Mouse (Mus musculus) ES-E14 (cell line): Measurements from ENCODE around the gene Zfp628. TPM values are rescaled to one million over a fixed set of nuclear protein-coding genes. Genes with fewer than 3 reads are reported as not detected.

Source experiments
- DNase-seq: peaks from one replicate; pipeline ENCODE4 v3.0.0-alpha.2; 2013; ENCODE audit warnings: low read depth, low spot score
- H3K27ac ChIP-seq: 2 replicates; pipeline ENCODE4 v1.5.1; 2012; ENCODE audit warnings: low read depth, mild to moderate bottlenecking, low read length, moderate library complexity, mixed read lengths; ENCODE audit not compliant: poor library complexity, insufficient read depth, severe bottlenecking
- H3K36me3 ChIP-seq: 2 replicates; pipeline ENCODE4 v1.6.1; 2012; ENCODE audit warnings: mild to moderate bottlenecking, low read length, moderate library complexity, mixed read lengths; ENCODE audit not compliant: control insufficient read depth, poor library complexity, insufficient read depth, severe bottlenecking
- H3K4me1 ChIP-seq, 2 experiments: fragments of 150-350 bp in 1 of 2; sonication (generic) in 1 of 2; 2 replicates each; pipeline ENCODE4 v1.6.1; 2012; ENCODE audit warnings: low read length in 2 of 2, mild to moderate bottlenecking in 1 of 2, mixed read lengths in 1 of 2; ENCODE audit not compliant: control insufficient read depth in 2 of 2, insufficient read depth in 2 of 2, poor library complexity in 1 of 2
- H3K4me3 ChIP-seq, 2 experiments: fragments of 150-350 bp in 1 of 2; sonication (generic) in 1 of 2; 2 replicates each; pipeline ENCODE4 v1.5.1; 2012; ENCODE audit warnings: low read length in 2 of 2, low read depth in 1 of 2, mild to moderate bottlenecking in 1 of 2, mixed read lengths in 1 of 2; ENCODE audit not compliant: insufficient read depth in 1 of 2, poor library complexity in 1 of 2, severe bottlenecking in 1 of 2
- H3K9ac ChIP-seq: 2 replicates; pipeline ENCODE4 v1.6.1; 2012; ENCODE audit warnings: low read depth, mild to moderate bottlenecking, low read length, mixed read lengths; ENCODE audit not compliant: poor library complexity, insufficient read depth, severe bottlenecking
- H3K9me3 ChIP-seq: fragments of 150-350 bp; sonication (generic); 2 replicates; pipeline ENCODE4 v1.6.1; 2012; ENCODE audit warnings: low read depth, mild to moderate bottlenecking, low read length; ENCODE audit not compliant: control insufficient read depth, insufficient read depth
- CHD2 ChIP-seq: IDR thresholded peaks from 2 replicates; pipeline ENCODE4 v1.6.1; 2014; ENCODE audit warnings: mild to moderate bottlenecking, low read depth, low read length, inconsistent platforms
- HCFC1 ChIP-seq: IDR thresholded peaks from 2 replicates; pipeline ENCODE4 v1.6.1; 2012; ENCODE audit warnings: low read length, inconsistent platforms, borderline replicate concordance; ENCODE audit not compliant: insufficient read depth
- MAFK ChIP-seq: IDR thresholded peaks from 2 replicates; pipeline ENCODE4 v1.6.1; 2014; ENCODE audit warnings: mild to moderate bottlenecking, low read depth, low read length, inconsistent platforms; ENCODE audit not compliant: insufficient read depth
- ZC3H11A ChIP-seq: IDR thresholded peaks from 2 replicates; pipeline ENCODE4 v1.6.1; 2012; ENCODE audit warnings: low read depth, mild to moderate bottlenecking, inconsistent platforms, low read length, borderline replicate concordance
- ZNF384 ChIP-seq: IDR thresholded peaks from 2 replicates; pipeline ENCODE4 v1.6.1; 2012; ENCODE audit warnings: low read depth, low read length, inconsistent platforms
- in situ Hi-C, 2 experiments: fragments of 600-800 bp; cut with MboI; formaldehyde crosslinking; loops; one replicate each; pipeline ENCODE4 v1.15.1; 2025; ENCODE audit warnings: low sequenced_read_pairs in 2 of 2, inconsistent platforms in 1 of 2; ENCODE audit not compliant: unreplicated experiment in 2 of 2
- total RNA-seq: library from RNA; depleted of rRNA; stranded (reverse); fragments of 300-350 nt; gene quantifications from 2 replicates; pipeline ENCODE4 v1.2.3, GENCODE M21; 2012

The Zfp628 gene
- total RNA-seq, 1 experiment = 4.0 TPM

GRCm38 (mm10) chr7:4895186-4895585, 19.8 kb upstream of the Zfp628 start:
- H3K9me3 ChIP-seq = no peaks in the 10 kb centered on the region
- peak overlapping the region; percentile 56; the same call in 1 of the 2 replicates for H3K27ac ChIP-seq

GRCm38 (mm10) chr7:4898851-4899648, 16.0 kb upstream of the Zfp628 start:
- peak overlapping the region; percentile 47 to 59 for H3K4me3 ChIP-seq
- peaks cover 8 to 36% of the 10 kb centered on the region in 2 experiments for H3K4me1 ChIP-seq
- peak overlapping the region; percentile 68; the same call in 1 of the 2 replicates for H3K27ac ChIP-seq
- no peak for DNase-seq
- H3K36me3 ChIP-seq = peaks cover 3% of the 10 kb centered on the region; the same call in 1 of the 2 replicates
- in situ Hi-C loops = no loop called here
- H3K9me3 ChIP-seq = no peaks in the 10 kb centered on the region
- no peak for TF ChIP-seq ZC3H11A
- no peak for TF ChIP-seq HCFC1
- TF ChIP-seq CHD2 = no peak
- no peak for TF ChIP-seq ZNF384
- no peak for TF ChIP-seq MAFK
- peak overlapping the region; percentile 69 for H3K9ac ChIP-seq

More at GRCm38 (mm10) chr7:4895186-4895585, 19.8 kb upstream of the Zfp628 start:
- TF ChIP-seq HCFC1 = no peak
- DNase-seq = no peak
- Histone ChIP-seq H3K36me3 (no peaks in the 10 kb centered on the region; the same call in 1 of the 2 replicates), H3K4me3 (peak overlapping the region in 1 of 2 experiments; percentile 8; a peak in 1 of 4 replicates), H3K9ac (peak overlapping the region; percentile 51; the same call in 1 of the 2 replicates), H3K4me1 (peaks cover 7 to 36% of the 10 kb centered on the region in 2 experiments)
- in situ Hi-C loops = no loop called here

GRCm38 (mm10) chr7:4899649-4900522, 15.1 kb upstream of the Zfp628 start:
- peak overlapping the region; percentile 80; the same call in 1 of the 2 replicates for H3K27ac ChIP-seq
- peaks cover 6 to 30% of the 10 kb centered on the region in 2 experiments; a peak in 3 of 4 replicates for H3K4me1 ChIP-seq
- H3K4me3 ChIP-seq = peak overlapping the region; percentile 47 to 59
- no peak for TF ChIP-seq MAFK
- TF ChIP-seq CHD2 = no peak
- no peak for TF ChIP-seq ZNF384
- no peak for TF ChIP-seq ZC3H11A
- no peak for TF ChIP-seq HCFC1
- DNase-seq = no peak
- peak overlapping the region; percentile 69; the same call in 1 of the 2 replicates for H3K9ac ChIP-seq
- in situ Hi-C loops = no loop called here
- H3K9me3 ChIP-seq = no peaks in the 10 kb centered on the region
- 0 out of 2 replicates have a peak, but pooled peaks cover 3% of the 10 kb centered on the region for H3K36me3 ChIP-seq

- peak overlapping the region; percentile 8 to 59; a peak in 2 of 4 replicates for H3K4me3 ChIP-seq
- H3K9ac ChIP-seq = peak overlapping the region; percentile 28; the same call in 1 of the 2 replicates
- H3K4me1 ChIP-seq = peaks cover 6 to 27% of the 10 kb centered on the region in 2 experiments; a peak in 3 of 4 replicates
- TF ChIP-seq ZNF384 (no peak), ZC3H11A (no peak), HCFC1 (no peak), MAFK (no peak), CHD2 (no peak)
- no peaks in the 10 kb centered on the region for H3K9me3 ChIP-seq
- 0 out of 2 replicates have a peak, but pooled peaks cover 3% of the 10 kb centered on the region for H3K36me3 ChIP-seq
- peak overlapping the region; percentile 80; the same call in 1 of the 2 replicates for H3K27ac ChIP-seq
- DNase-seq = no peak
- in situ Hi-C loops = no loop called here
These were observed 14.5 kb upstream of the Zfp628 start for GRCm38 (mm10) chr7:4900523-4900851.
